Mouse (Mus musculus) kidney, postnatal 0 days (tissue): ENCODE measurements around the gene Nfe2. TPM values are rescaled to one million over a fixed set of nuclear protein-coding genes. Genes with fewer than 3 reads are reported as not detected.

Source experiments
- ATAC-seq: fragments of 200-750 bp; cut with Nextera tagmentation; replicated peaks from 2 replicates; pipeline ENCODE4 v1.8.0; 2017; ENCODE audit warnings: low read depth, moderate number of reproducible peaks, moderate TSS enrichment, moderate library complexity; ENCODE audit not compliant: low FRiP score
- DNase-seq: peaks from one replicate; pipeline ENCODE4 v3.0.0-alpha.2; 2016; ENCODE audit warnings: low spot score
- H3K27ac ChIP-seq: fragments of 300-500 bp; sonication (generic); 2 replicates; pipeline ENCODE4 v1.5.1; 2014; ENCODE audit warnings: mild to moderate bottlenecking
- H3K27me3 ChIP-seq: fragments of 300-500 bp; sonication (generic); 2 replicates; pipeline ENCODE4 v1.6.1; 2014; ENCODE audit warnings: low read length, mixed read lengths; ENCODE audit not compliant: insufficient read depth
- H3K36me3 ChIP-seq: fragments of 300-500 bp; sonication (generic); 2 replicates; pipeline ENCODE4 v1.6.1; 2014; ENCODE audit warnings: low read length, mixed read lengths; ENCODE audit not compliant: insufficient read depth
- H3K4me1 ChIP-seq: fragments of 300-500 bp; sonication (generic); replicated peaks from 2 replicates; pipeline ENCODE4 v1.6.1; 2014; ENCODE audit warnings: antibody characterized with exemption, low read length, mixed read lengths; ENCODE audit not compliant: insufficient read depth
- H3K4me2 ChIP-seq: fragments of 300-500 bp; sonication (generic); 2 replicates; pipeline ENCODE4 v1.6.1; 2014; ENCODE audit warnings: mild to moderate bottlenecking, low read length, moderate library complexity, mixed read lengths
- H3K4me3 ChIP-seq: fragments of 300-500 bp; sonication (generic); replicated peaks from 2 replicates; pipeline ENCODE4 v1.5.1; 2014; ENCODE audit warnings: low read depth, low read length
- H3K9ac ChIP-seq: fragments of 300-500 bp; sonication (generic); 2 replicates; pipeline ENCODE4 v1.6.1; 2014; ENCODE audit warnings: low read depth, low read length
- H3K9me3 ChIP-seq: fragments of 300-500 bp; sonication (generic); replicated peaks from 2 replicates; pipeline ENCODE4 v1.6.1; 2016; ENCODE audit warnings: low read length, inconsistent platforms, mixed read lengths
- CTCF ChIP-seq: IDR thresholded peaks from 2 replicates; pipeline ENCODE4 v1.5.1; 2016; ENCODE audit warnings: antibody characterized with exemption, low read depth, mild to moderate bottlenecking, moderate library complexity
- WGBS: fragments of 180-500 bp; shearing (Covaris S2); extraction: QIAGEN DNeasy Blood & Tissue Kit; methylation state at CpG from one replicate; pipeline ENCODE4 v1.1.7; 2014; 5-methylcytosine and 5-hydroxymethylcytosine counted together
- microRNA counts: library from miRNA; unstranded; fragments of <30 nt; microRNA quantifications from one replicate; lab custom pipeline; 2015
- microRNA-seq: library from miRNA; unstranded; fragments of <30 nt; microRNA quantifications from one replicate; pipeline ENCODE4, GENCODE M21; 2016
- polyA plus RNA-seq: library from polyadenylated mRNA; unstranded; fragments of >200 nt; fragmentation: Nextera tagmentation; extraction: Ambion mirVana; gene quantifications from 2 replicates; pipeline ENCODE4 v1.2.1, GENCODE M21; 2015

Nfe2 gene
- polyA plus RNA-seq, 1 experiment from 2014 or later, result 1.9 TPM

GRCm38 (mm10) chr15:103220785-103221184 is 37.4 kb downstream of the Nfe2 start:
- H3K4me1 ChIP-seq, result peaks cover 6% of the 10 kb centered on the region
- peak overlapping the region; percentile 73 for H3K27ac ChIP-seq
- no peaks in the 10 kb centered on the region for H3K27me3 ChIP-seq
- ATAC-seq (peak; percentile 33; the same call in 1 of the 2 replicates), DNase-seq (peak; percentile 49)
- no peak overlapping the region for H3K4me2 ChIP-seq
- no peak for TF ChIP-seq CTCF
- 15% methylated on average over 3 of the region's 3 CpGs for WGBS
- no peaks in the 10 kb centered on the region for H3K9me3 ChIP-seq
- no peaks in the 10 kb centered on the region for H3K36me3 ChIP-seq
- no peak overlapping the region for H3K4me3 ChIP-seq
- H3K9ac ChIP-seq, result no peak overlapping the region

GRCm38 (mm10) chr15:103216052-103216451 is 42.2 kb downstream of the Nfe2 start:
- 0 out of 2 replicates have a peak overlapping the region, but pooled peaks have one; percentile 37 for H3K4me3 ChIP-seq
- TF ChIP-seq CTCF, result no peak
- peak overlapping the region; percentile 84 for H3K4me2 ChIP-seq
- no peaks in the 10 kb centered on the region for H3K27me3 ChIP-seq
- H3K9ac ChIP-seq, result 0 out of 2 replicates have a peak overlapping the region, but pooled peaks have one; percentile 44
- DNase-seq (no peak), ATAC-seq (no peak)
- peak overlapping the region; percentile 96 for H3K27ac ChIP-seq
- H3K4me1 ChIP-seq, result peaks cover 6% of the 10 kb centered on the region
- 19% methylated on average over 2 of the region's 2 CpGs for WGBS
- H3K9me3 ChIP-seq, result no peaks in the 10 kb centered on the region
- peaks cover 13% of the 10 kb centered on the region; the same call in 1 of the 2 replicates for H3K36me3 ChIP-seq

- Histone ChIP-seq H3K27me3 (no peaks in the 10 kb centered on the region), H3K9ac (peak overlapping the region; percentile 44; the same call in 1 of the 2 replicates), H3K4me3 (peak overlapping the region; percentile 37), H3K4me1 (peaks cover 6% of the 10 kb centered on the region), H3K36me3 (peaks cover 21% of the 10 kb centered on the region), H3K9me3 (no peaks in the 10 kb centered on the region), H3K27ac (peak overlapping the region; percentile 96), H3K4me2 (peak overlapping the region; percentile 84)
- peak; percentile 95 for ATAC-seq
- DNase-seq, result peak; percentile 97
- no peak for TF ChIP-seq CTCF
- WGBS, result under 1% methylated on average over 15 of the region's 15 CpGs
These were observed 43.0 kb downstream of the Nfe2 start for GRCm38 (mm10) chr15:103214971-103215907.

- Histone ChIP-seq H3K36me3 (peaks cover 28% of the 10 kb centered on the region), H3K4me3 (peak overlapping the region; percentile 6), H3K4me2 (peak overlapping the region; percentile 41), H3K27me3 (no peaks in the 10 kb centered on the region), H3K27ac (peak overlapping the region; percentile 20), H3K4me1 (peaks cover 6% of the 10 kb centered on the region), H3K9me3 (no peaks in the 10 kb centered on the region), H3K9ac (no peak overlapping the region)
- ATAC-seq (no peak), DNase-seq (no peak)
- WGBS, result 36% methylated on average over 2 of the region's 2 CpGs
- TF ChIP-seq CTCF, result no peak
These were observed 44.1 kb downstream of the Nfe2 start for GRCm38 (mm10) chr15:103214149-103214548.

GRCm38 (mm10) chr15:103205156-103205555 is 53.0 kb downstream of the Nfe2 start:
- Histone ChIP-seq H3K27ac (no peak overlapping the region), H3K9ac (no peak overlapping the region), H3K4me2 (no peak overlapping the region), H3K4me3 (no peak overlapping the region), H3K36me3 (peaks cover 40% of the 10 kb centered on the region; the same call in 1 of the 2 replicates), H3K4me1 (peaks cover 2% of the 10 kb centered on the region; the same call in 1 of the 2 replicates), H3K27me3 (no peaks in the 10 kb centered on the region), H3K9me3 (no peaks in the 10 kb centered on the region)
- WGBS, result 48% methylated on average over 2 of the region's 2 CpGs
- ATAC-seq (no peak), DNase-seq (peak; percentile 68)
- TF ChIP-seq CTCF, result peak; percentile 70

GRCm38 (mm10) chr15:103202088-103202793 is 56.0 kb downstream of the Nfe2 start:
- DNase-seq (peak; percentile 92), ATAC-seq (peak; percentile 49; the same call in 1 of the 2 replicates)
- Histone ChIP-seq H3K4me3 (no peak overlapping the region), H3K27me3 (no peaks in the 10 kb centered on the region), H3K36me3 (peaks cover 49% of the 10 kb centered on the region), H3K4me2 (no peak overlapping the region), H3K4me1 (peaks cover 2% of the 10 kb centered on the region; the same call in 1 of the 2 replicates), H3K9me3 (no peaks in the 10 kb centered on the region), H3K27ac (peak overlapping the region; percentile 51), H3K9ac (no peak overlapping the region)
- WGBS, result 34% methylated on average over 6 of the region's 6 CpGs
- no peak for TF ChIP-seq CTCF

MicroRNAs within 50 kb of the gene (microRNA counts, 519-probe panel; counts per million panel counts)
- microRNA mmu-miR-148b (lab: Ali Mortazavi, UCI), result 5,113 counts per million, percentile 84 among the panel's probes with 10 or more counts

Small RNAs within 50 kb of the gene (microRNA-seq; reads per million reads assigned to microRNA genes)
- 467 reads per million, percentile 71 among the genes with 10 or more reads in this experiment for gene Mir148b

Other genes starting within 250 kb of the Nfe2 start
- 5.9 and 7.0 TPM in 2 replicates for gene Hoxc4, start 239.5 kb downstream of the Nfe2 start, polyA plus RNA-seq
- gene Smug1, start 91.3 kb downstream of the Nfe2 start, polyA plus RNA-seq, result 13.0 TPM in 2 replicates
- 62.0 and 68.2 TPM in 2 replicates for gene Cbx5, start 18.6 kb downstream of the Nfe2 start, polyA plus RNA-seq
- gene Hnrnpa1, start 18.0 kb downstream of the Nfe2 start, polyA plus RNA-seq, result 705 and 720 TPM in 2 replicates
- 237 and 263 TPM in 2 replicates for gene Copz1, start 14.3 kb upstream of the Nfe2 start, polyA plus RNA-seq
- gene Gpr84, start 52.2 kb upstream of the Nfe2 start, polyA plus RNA-seq, result 0.47 and 0.65 TPM in 2 replicates
- gene Zfp385a, start 81.7 kb upstream of the Nfe2 start, polyA plus RNA-seq, result 11.3 and 11.8 TPM in 2 replicates
- 19.4 and 22.0 TPM in 2 replicates for gene Itga5, start 108.4 kb upstream of the Nfe2 start, polyA plus RNA-seq
- gene Gtsf1, start 172.1 kb upstream of the Nfe2 start, polyA plus RNA-seq, result not detected in 2 replicates
- not detected in 2 replicates for gene Gtsf2, start 190.1 kb upstream of the Nfe2 start, polyA plus RNA-seq
- gene Nckap1l, start 195.4 kb upstream of the Nfe2 start, polyA plus RNA-seq, result 1.2 and 1.5 TPM in 2 replicates
- gene Pde1b, start 244.6 kb upstream of the Nfe2 start, polyA plus RNA-seq, result 3.5 and 3.9 TPM in 2 replicates